Mouse (Mus musculus) thymus, adult 2 months (tissue): ENCODE results near the gene Fgfr2. TPM values are rescaled to one million over a fixed set of nuclear protein-coding genes. Genes with fewer than 3 reads are reported as not detected.

Experiments used
- DNase-seq: peaks from one replicate; pipeline ENCODE4 v3.0.0; 2021
- H3K27ac ChIP-seq: fragments of 200-500 bp; 2 replicates; pipeline ENCODE4 v1.5.1; 2012; ENCODE audit warnings: low read length, control low read depth; ENCODE audit not compliant: control insufficient read depth, insufficient read depth
- H3K27me3 ChIP-seq: fragments of 200-500 bp; 2 replicates; pipeline ENCODE4 v1.6.1; 2012; ENCODE audit warnings: mild to moderate bottlenecking, low read length, moderate library complexity, mixed read lengths; ENCODE audit not compliant: control insufficient read depth, insufficient read depth
- H3K36me3 ChIP-seq: fragments of 200-500 bp; 2 replicates; pipeline ENCODE4 v1.6.1; 2012; ENCODE audit warnings: mild to moderate bottlenecking, low read length, moderate library complexity; ENCODE audit not compliant: control insufficient read depth, insufficient read depth
- H3K4me1 ChIP-seq: fragments of 200-500 bp; replicated peaks from 2 replicates; pipeline ENCODE4 v1.6.1; 2012; ENCODE audit warnings: low read length; ENCODE audit not compliant: control insufficient read depth, insufficient read depth
- H3K4me3 ChIP-seq: fragments of 200-500 bp; 2 replicates; pipeline ENCODE4 v1.5.1; 2012; ENCODE audit warnings: mild to moderate bottlenecking, low read length, control low read depth, moderate library complexity; ENCODE audit not compliant: control insufficient read depth, insufficient read depth
- CTCF ChIP-seq: fragments of 200-500 bp; IDR thresholded peaks from 2 replicates; pipeline ENCODE4 v1.5.1; 2012; ENCODE audit warnings: mild to moderate bottlenecking, control low read depth, low read length, moderate library complexity, borderline replicate concordance; ENCODE audit not compliant: control insufficient read depth, poor library complexity, insufficient read depth; ENCODE audit errors: extremely low read depth
- POLR2A ChIP-seq: fragments of 200-500 bp; IDR thresholded peaks from 2 replicates; pipeline ENCODE4 v1.6.1; 2012; ENCODE audit warnings: mild to moderate bottlenecking, low read length, control low read depth, moderate library complexity; ENCODE audit not compliant: control insufficient read depth, poor library complexity, insufficient read depth; ENCODE audit errors: extremely low read depth
- WGBS: fragments of 180-500 bp; shearing (Covaris S2); methylation state at CpG from one replicate; pipeline ENCODE4 v1.1.7; 2018; 5-methylcytosine and 5-hydroxymethylcytosine counted together
- polyA plus RNA-seq: library from polyadenylated mRNA; depleted of rRNA; stranded (reverse); fragments of >200 nt; gene quantifications from 2 replicates; pipeline ENCODE4 v1.2.3, GENCODE M21; 2012

The Fgfr2 gene
- polyA plus RNA-seq, 1 experiment: 12.1 TPM

GRCm38 (mm10) chr7:133113185-133113895, 9.8 kb downstream of the Fgfr2 start:
- Histone ChIP-seq H3K4me3 (no peak overlapping the region), H3K27ac (no peak overlapping the region), H3K4me1 (peaks cover 5% of the 10 kb centered on the region; the same call in 1 of the 2 replicates), H3K27me3 (no peaks in the 10 kb centered on the region), H3K36me3 (no peaks in the 10 kb centered on the region)
- DNase-seq: no peak
- TF ChIP-seq CTCF (no peak), POLR2A (no peak)
- WGBS: 95% methylated on average over 8 of the region's 8 CpGs

DNA sequence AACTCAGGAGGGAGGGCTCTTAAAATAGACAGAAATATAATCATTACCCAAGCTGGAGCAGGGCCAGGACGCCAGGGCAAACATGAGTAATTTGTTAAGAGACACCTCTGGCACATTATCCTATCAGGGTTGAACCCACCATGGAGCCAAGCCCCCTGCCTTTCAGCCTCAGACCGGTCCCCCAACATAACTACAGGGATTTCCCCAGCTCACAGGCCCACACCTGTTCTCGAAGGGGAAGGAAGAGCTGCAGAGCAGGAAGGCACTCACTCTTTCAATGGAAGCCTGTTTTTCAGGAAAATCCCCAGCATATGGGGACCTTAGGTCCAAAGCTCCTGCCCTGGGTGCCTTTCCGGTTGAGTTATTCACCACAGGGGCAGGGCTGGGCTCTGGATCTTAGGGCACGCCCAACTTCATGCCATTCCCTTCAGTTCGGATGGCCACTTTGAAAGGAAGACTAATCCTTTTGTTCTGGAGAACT, 10.8 kb downstream of the Fgfr2 start:
- Histone ChIP-seq H3K27me3 (no peaks in the 10 kb centered on the region), H3K4me3 (no peak overlapping the region), H3K27ac (no peak overlapping the region), H3K36me3 (no peaks in the 10 kb centered on the region), H3K4me1 (peaks cover 5% of the 10 kb centered on the region; the same call in 1 of the 2 replicates)
- WGBS: 91% methylated on average over 6 of the region's 6 CpGs
- TF ChIP-seq CTCF (no peak), POLR2A (no peak)
- no peak for DNase-seq

DNA sequence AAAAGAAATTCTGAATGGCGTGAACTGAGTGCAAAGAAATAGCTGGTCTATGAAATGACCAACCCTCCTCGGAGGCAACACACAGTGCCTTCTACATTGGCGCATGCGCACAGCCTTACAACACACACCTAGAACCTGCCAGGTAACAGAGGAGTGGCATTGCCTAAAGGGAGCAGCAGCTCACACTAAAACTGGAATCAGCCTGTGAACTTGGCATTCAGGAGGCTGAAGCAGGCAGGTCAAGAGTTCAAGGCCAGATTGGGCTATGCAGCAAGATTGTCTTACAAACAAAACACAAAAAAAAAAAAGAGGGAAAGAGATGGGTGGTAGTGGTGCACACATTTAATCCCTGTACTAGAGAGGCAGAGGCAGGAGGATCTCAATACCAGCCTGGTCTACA, 13.7 kb downstream of the Fgfr2 start:
- no peak overlapping the region for H3K4me3 ChIP-seq

DNA sequence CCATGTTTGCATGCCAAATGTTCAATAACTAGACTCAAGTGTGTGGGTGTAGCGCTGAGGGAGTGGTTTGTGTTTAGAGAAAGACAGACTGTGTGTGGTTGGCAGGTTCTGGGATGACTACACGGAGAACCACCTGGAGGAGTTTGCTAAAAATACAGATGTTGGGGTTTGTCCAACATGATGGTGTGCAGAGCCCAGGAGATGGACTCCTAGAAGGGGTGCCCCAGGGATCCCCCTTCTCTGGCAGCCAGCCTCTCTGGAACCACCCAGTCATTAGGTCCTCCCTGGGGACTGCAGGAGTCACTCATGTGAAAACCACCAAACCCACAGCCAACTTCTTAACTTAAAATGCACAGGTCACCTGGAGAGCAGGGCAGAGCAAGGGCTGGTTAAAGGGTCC, 14.5 kb downstream of the Fgfr2 start:
- TF ChIP-seq CTCF: no peak
- TF ChIP-seq POLR2A: no peak
- no peak overlapping the region for H3K27ac ChIP-seq
- 83% methylated on average over 2 of the region's 2 CpGs for whole genome bisulfite sequencing
- no peaks in the 10 kb centered on the region for H3K4me1 ChIP-seq
- H3K4me3 ChIP-seq: no peak overlapping the region
- H3K36me3 ChIP-seq: no peaks in the 10 kb centered on the region
- H3K27me3 ChIP-seq: no peaks in the 10 kb centered on the region
- no peak for DNase-seq

More for the DNA sequence above, 13.7 kb downstream of the Fgfr2 start:
- no peaks in the 10 kb centered on the region for H3K36me3 ChIP-seq
- H3K27ac ChIP-seq: no peak overlapping the region
- H3K27me3 ChIP-seq: no peaks in the 10 kb centered on the region
- H3K4me1 ChIP-seq: no peaks in the 10 kb centered on the region
- no peak for DNase-seq
- no peak for TF ChIP-seq POLR2A
- no peak for TF ChIP-seq CTCF
- 95% methylated on average over 4 of the region's 4 CpGs for WGBS

- H3K36me3 ChIP-seq: no peaks in the 10 kb centered on the region
- no peak for TF ChIP-seq CTCF
- H3K4me3 ChIP-seq: no peak overlapping the region
- H3K4me1 ChIP-seq: no peaks in the 10 kb centered on the region
- no peak for DNase-seq
- H3K27me3 ChIP-seq: no peaks in the 10 kb centered on the region
- H3K27ac ChIP-seq: no peak overlapping the region
- 88% methylated on average over 3 of the region's 3 CpGs for WGBS
Observed at GRCm38 (mm10) chr7:133102578-133102977, 20.6 kb downstream of the Fgfr2 start.

DNA sequence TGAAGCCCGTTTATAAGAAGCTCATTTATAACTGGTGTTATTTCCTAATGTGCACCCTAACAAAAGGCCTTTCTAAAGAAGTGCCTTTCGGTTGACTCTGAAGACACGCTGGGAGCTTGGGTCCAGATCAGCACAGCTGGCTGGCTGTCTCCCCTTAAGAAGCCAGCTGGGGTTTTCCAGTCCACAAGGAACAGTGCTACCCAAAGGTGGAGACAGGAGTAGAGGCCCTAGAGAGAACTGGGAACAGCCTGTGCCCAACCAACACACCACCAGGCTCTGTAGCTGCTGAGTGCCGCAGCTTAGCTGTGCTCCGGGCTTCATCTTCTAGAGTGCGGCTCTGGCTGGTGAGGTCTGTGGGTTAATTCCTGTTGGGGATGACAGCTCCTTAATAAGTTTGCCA, 22.1 kb downstream of the Fgfr2 start:
- 96% methylated on average over 6 of the region's 6 CpGs for WGBS
- no peak for DNase-seq
- TF ChIP-seq POLR2A (no peak), CTCF (no peak)
- no peaks in the 10 kb centered on the region for H3K4me1 ChIP-seq
- no peak overlapping the region for H3K27ac ChIP-seq
- no peak overlapping the region for H3K4me3 ChIP-seq
- H3K27me3 ChIP-seq: no peaks in the 10 kb centered on the region
- no peaks in the 10 kb centered on the region for H3K36me3 ChIP-seq
